14 mouse cellular contexts compared by ENCODE assay signal in the genomic region with DNA sequence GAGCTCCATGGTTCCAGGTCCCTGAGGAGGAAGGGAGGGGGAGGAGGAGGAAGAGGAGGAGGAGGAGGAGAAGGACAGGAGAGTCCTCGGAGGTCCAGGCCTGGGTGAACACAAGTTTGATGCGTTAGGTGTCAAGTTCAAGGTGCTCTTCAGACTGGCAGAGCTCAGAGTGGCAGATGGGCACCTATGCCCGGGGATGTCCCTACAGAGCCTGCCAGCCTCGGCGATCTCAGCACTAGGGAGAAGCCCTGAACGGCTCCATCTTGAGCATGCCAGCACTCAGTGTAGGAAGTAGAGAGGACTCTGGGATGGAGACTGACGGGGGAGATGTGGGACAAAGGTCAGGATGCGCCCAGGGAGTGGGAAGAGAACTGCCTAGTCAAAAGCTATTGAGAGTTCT. TPM values are rescaled to one million over a fixed set of nuclear protein-coding genes. Genes with fewer than 3 reads are reported as not detected.
DNase-seq lines count a peak whose midpoint lies in the region; ATAC-seq and TF ChIP-seq lines count a peak whose summit lies in the region.
"Had no signal": no experiment of that assay in that cellular context is flagged by ENCODE, and none has a peak within 500 bp of the region (broad histone marks: within the 10 kb centered on the region; RNA-seq: fewer than 3 reads in every experiment).

No protein-coding gene starts in this region.

- H3K27me3 ChIP-seq in heart, embryonic 11.5 days (ENCODE audit: control insufficient read depth, insufficient read depth, low read length), result no peaks in the 10 kb centered on the region
- no peaks in the 10 kb centered on the region for H3K27me3 ChIP-seq in liver, embryonic 11.5 days (replicated peaks; ENCODE audit: control insufficient read depth, insufficient read depth, low read length)
- no peaks in the 10 kb centered on the region for H3K27me3 ChIP-seq in liver, postnatal 0 days (ENCODE audit: insufficient read depth, low read length)
- no peaks in the 10 kb centered on the region for H3K27me3 ChIP-seq in embryonic facial prominence, embryonic 12.5 days
- H3K27me3 ChIP-seq in neural tube, embryonic 15.5 days (replicated peaks), result no peaks in the 10 kb centered on the region
- H3K27me3 ChIP-seq: forebrain, embryonic 15.5 days; heart, embryonic 15.5 days; lung, embryonic 15.5 days had no signal

- H3K9me3 ChIP-seq in heart, embryonic 11.5 days (replicated peaks; ENCODE audit: control insufficient read depth, low read length), result no peaks in the 10 kb centered on the region
- no peaks in the 10 kb centered on the region for H3K9me3 ChIP-seq in liver, embryonic 11.5 days (ENCODE audit: control insufficient read depth, low read length)
- no peaks in the 10 kb centered on the region for H3K9me3 ChIP-seq in liver, postnatal 0 days (ENCODE audit: low read length)
- H3K9me3 ChIP-seq in embryonic facial prominence, embryonic 12.5 days, result no peaks in the 10 kb centered on the region
- no peaks in the 10 kb centered on the region for H3K9me3 ChIP-seq in neural tube, embryonic 15.5 days (replicated peaks)
- H3K9me3 ChIP-seq: forebrain, embryonic 15.5 days; heart, embryonic 15.5 days; lung, embryonic 15.5 days; midbrain, embryonic 10.5 days had no signal

- H3K4me3 ChIP-seq in heart, embryonic 11.5 days (ENCODE audit: low read depth, low read length), result no peak overlapping the region
- no peak overlapping the region for H3K4me3 ChIP-seq in liver, embryonic 11.5 days (ENCODE audit: low read depth, low read length)
- no peak overlapping the region for H3K4me3 ChIP-seq in liver, postnatal 0 days (ENCODE audit: low read depth, low read length)
- no peak overlapping the region for H3K4me3 ChIP-seq in embryonic facial prominence, embryonic 12.5 days
- H3K4me3 ChIP-seq in neural tube, embryonic 15.5 days (replicated peaks), result no peak overlapping the region
- H3K4me3 ChIP-seq: forebrain, embryonic 15.5 days; heart, embryonic 15.5 days; lung, embryonic 15.5 days had no signal

- no peak for TF ChIP-seq EP300 in liver, postnatal 0 days (IDR thresholded peaks at IDR 0.05; ENCODE audit: low read depth)

- no peak overlapping the region for H3K9ac ChIP-seq in heart, embryonic 11.5 days (ENCODE audit: low read depth, low read length)
- H3K9ac ChIP-seq in liver, embryonic 11.5 days (ENCODE audit: low read depth, low read length), result no peak overlapping the region
- no peak overlapping the region for H3K9ac ChIP-seq in liver, postnatal 0 days (replicated peaks)
- 0 out of 2 replicates have a peak overlapping the region, but pooled peaks have one; percentile 24 for H3K9ac ChIP-seq in embryonic facial prominence, embryonic 12.5 days
- H3K9ac ChIP-seq in neural tube, embryonic 15.5 days (replicated peaks), result no peak overlapping the region
- H3K9ac ChIP-seq: forebrain, embryonic 15.5 days; heart, embryonic 15.5 days; lung, embryonic 15.5 days had no signal

- H3K36me3 ChIP-seq in heart, embryonic 11.5 days (ENCODE audit: control insufficient read depth, insufficient read depth, low read length), result peaks cover 10% of the 10 kb centered on the region
- H3K36me3 ChIP-seq in liver, embryonic 11.5 days (ENCODE audit: control insufficient read depth, insufficient read depth, low read length), result peaks cover 14% of the 10 kb centered on the region
- H3K36me3 ChIP-seq in liver, postnatal 0 days (replicated peaks; ENCODE audit: insufficient read depth, low read length), result peaks cover 9% of the 10 kb centered on the region
- peaks cover 38% of the 10 kb centered on the region for H3K36me3 ChIP-seq in embryonic facial prominence, embryonic 12.5 days
- peaks cover 33% of the 10 kb centered on the region for H3K36me3 ChIP-seq in neural tube, embryonic 15.5 days

- no peak for DNase-seq in heart, adult 8-10 months (ENCODE audit: low spot score)
- DNase-seq in liver, embryonic 11.5 days (ENCODE audit: low spot score), result no peak
- no peak for DNase-seq in liver, postnatal 0 days
- DNase-seq in right cerebral cortex, postnatal 25 days, result no peak
- DNase-seq: thymus, postnatal 25 days had no signal

- H3K4me2 ChIP-seq in heart, embryonic 11.5 days, result peak overlapping the region; percentile 8; the same call in 1 of the 2 replicates
- H3K4me2 ChIP-seq in liver, embryonic 11.5 days, result 0 out of 2 replicates have a peak overlapping the region, but pooled peaks have one; percentile 13
- no peak overlapping the region for H3K4me2 ChIP-seq in liver, postnatal 0 days (ENCODE audit: low read depth, low read length)
- H3K4me2 ChIP-seq in embryonic facial prominence, embryonic 12.5 days (replicated peaks), result no peak overlapping the region
- peak overlapping the region; percentile 6; the same call in 1 of the 2 replicates for H3K4me2 ChIP-seq in neural tube, embryonic 15.5 days
- H3K4me2 ChIP-seq: heart, embryonic 15.5 days; lung, embryonic 15.5 days had no signal

- 53% methylated on average over 8 of the region's 8 CpGs for WGBS in heart, embryonic 11.5 days (ENCODE audit: insufficient replicate concordance)
- 69% methylated on average over 8 of the region's 8 CpGs for WGBS in liver, embryonic 11.5 days
- 67% methylated on average over 8 of the region's 8 CpGs for WGBS in liver, postnatal 0 days (ENCODE audit: insufficient replicate concordance)
- WGBS in embryonic facial prominence, embryonic 12.5 days, result 73% methylated on average over 8 of the region's 8 CpGs
- WGBS in neural tube, embryonic 15.5 days, result 63% methylated on average over 8 of the region's 8 CpGs

- TF ChIP-seq CTCF in liver, postnatal 0 days (IDR thresholded peaks at IDR 0.05; ENCODE audit: low read depth), result no peak

- no peak overlapping the region for H3K27ac ChIP-seq in heart, embryonic 11.5 days (ENCODE audit: low read depth, low read length)
- H3K27ac ChIP-seq in liver, embryonic 11.5 days (ENCODE audit: low read depth, low read length), result no peak overlapping the region
- H3K27ac ChIP-seq in liver, postnatal 0 days (ENCODE audit: low read depth), result no peak overlapping the region
- no peak overlapping the region for H3K27ac ChIP-seq in embryonic facial prominence, embryonic 12.5 days
- no peak overlapping the region for H3K27ac ChIP-seq in neural tube, embryonic 15.5 days (replicated peaks)
- H3K27ac ChIP-seq: forebrain, embryonic 15.5 days; heart, embryonic 15.5 days; lung, embryonic 15.5 days; midbrain, embryonic 10.5 days had no signal

- H3K4me1 ChIP-seq in heart, embryonic 11.5 days (ENCODE audit: control insufficient read depth, insufficient read depth, low read length), result peaks cover 28% of the 10 kb centered on the region
- H3K4me1 ChIP-seq in liver, embryonic 11.5 days (replicated peaks; ENCODE audit: control insufficient read depth, insufficient read depth, low read length), result peaks cover 24% of the 10 kb centered on the region
- peaks cover 14% of the 10 kb centered on the region for H3K4me1 ChIP-seq in liver, postnatal 0 days (ENCODE audit: insufficient read depth)
- peaks cover 32% of the 10 kb centered on the region for H3K4me1 ChIP-seq in embryonic facial prominence, embryonic 12.5 days
- H3K4me1 ChIP-seq in neural tube, embryonic 15.5 days, result peaks cover 29% of the 10 kb centered on the region

- no peak for ATAC-seq in heart, embryonic 11.5 days (replicated peaks; ENCODE audit: insufficient number of reproducible peaks, low FRiP score, low TSS enrichment)
- ATAC-seq in liver, embryonic 11.5 days (replicated peaks; ENCODE audit: low FRiP score), result no peak
- no peak for ATAC-seq in liver, postnatal 0 days
- ATAC-seq in embryonic facial prominence, embryonic 12.5 days (ENCODE audit: insufficient number of reproducible peaks, insufficient read depth, low FRiP score, low TSS enrichment), result no peak
- no peak for ATAC-seq in neural tube, embryonic 15.5 days (ENCODE audit: low FRiP score)
- ATAC-seq: forebrain, embryonic 15.5 days had no signal

RNA-seq across cellular contexts. Expression of gene Thap3, which starts 2.1 kb away (rescaled TPM):
- polyA plus RNA-seq in heart, embryonic 11.5 days (2014; fragmentation: Nextera tagmentation; extraction: Ambion mirVana), result 18.9 and 19.7 TPM in 2 replicates
- 10 to 100 TPM; 12.4 to 15.8 (median 13.6) TPM for total RNA-seq in heart, adult 8-10 months (2022)
- 14.3 and 14.5 TPM in 2 replicates for polyA plus RNA-seq in liver, embryonic 11.5 days (2014; fragmentation: Nextera tagmentation; extraction: Ambion mirVana)
- 5.7 and 6.8 TPM in 2 replicates for polyA plus RNA-seq in liver, postnatal 0 days (2015; fragmentation: Nextera tagmentation; extraction: Ambion mirVana)
- 45.2 and 45.6 TPM in 2 replicates for polyA plus RNA-seq in embryonic facial prominence, embryonic 12.5 days (2016; fragmentation: Nextera tagmentation; extraction: Ambion mirVana)
- 37.8 and 38.3 TPM in 2 replicates for polyA plus RNA-seq in neural tube, embryonic 15.5 days (2015; fragmentation: Nextera tagmentation; extraction: Ambion mirVana)

RNA-seq across cellular contexts. Expression of gene Phf13, which starts 9.4 kb away (rescaled TPM):
- 14.3 and 21.7 TPM in 2 replicates for polyA plus RNA-seq in heart, embryonic 11.5 days (2014; fragmentation: Nextera tagmentation; extraction: Ambion mirVana)
- 1 to 10 TPM; 4.6 to 5.7 (median 5.1) TPM for total RNA-seq in heart, adult 8-10 months (2022)
- polyA plus RNA-seq in liver, embryonic 11.5 days (2014; fragmentation: Nextera tagmentation; extraction: Ambion mirVana), result 15.5 and 16.5 TPM in 2 replicates
- 3.6 and 4.1 TPM in 2 replicates for polyA plus RNA-seq in liver, postnatal 0 days (2015; fragmentation: Nextera tagmentation; extraction: Ambion mirVana)
- polyA plus RNA-seq in embryonic facial prominence, embryonic 12.5 days (2016; fragmentation: Nextera tagmentation; extraction: Ambion mirVana), result 42.2 and 44.3 TPM in 2 replicates
- 21.3 TPM in 2 replicates for polyA plus RNA-seq in neural tube, embryonic 15.5 days (2015; fragmentation: Nextera tagmentation; extraction: Ambion mirVana)

RNA-seq across cellular contexts. Expression of gene Klhl21, which starts 22.0 kb away (rescaled TPM):
- polyA plus RNA-seq in heart, embryonic 11.5 days (2014; fragmentation: Nextera tagmentation; extraction: Ambion mirVana), result 11.4 and 17.8 TPM in 2 replicates
- total RNA-seq in heart, adult 8-10 months (2022), result 100 to 1,000 TPM in 1 of 4 experiments, 10 to 100 TPM in 3; 87.7 to 109 (median 93.7) TPM
- 9.1 and 9.4 TPM in 2 replicates for polyA plus RNA-seq in liver, embryonic 11.5 days (2014; fragmentation: Nextera tagmentation; extraction: Ambion mirVana)
- 4.2 TPM in 2 replicates for polyA plus RNA-seq in liver, postnatal 0 days (2015; fragmentation: Nextera tagmentation; extraction: Ambion mirVana)
- polyA plus RNA-seq in embryonic facial prominence, embryonic 12.5 days (2016; fragmentation: Nextera tagmentation; extraction: Ambion mirVana), result 13.0 and 13.5 TPM in 2 replicates
- 5.7 and 7.8 TPM in 2 replicates for polyA plus RNA-seq in neural tube, embryonic 15.5 days (2015; fragmentation: Nextera tagmentation; extraction: Ambion mirVana)

RNA-seq across cellular contexts. Expression of gene Zbtb48, which starts 40.8 kb away (rescaled TPM):
- polyA plus RNA-seq in heart, embryonic 11.5 days (2014; fragmentation: Nextera tagmentation; extraction: Ambion mirVana), result 11.8 and 12.2 TPM in 2 replicates
- 1 to 10 TPM; 3.8 to 5.7 (median 5.0) TPM for total RNA-seq in heart, adult 8-10 months (2022)
- polyA plus RNA-seq in liver, embryonic 11.5 days (2014; fragmentation: Nextera tagmentation; extraction: Ambion mirVana), result 17.0 and 17.8 TPM in 2 replicates
- 7.4 and 8.5 TPM in 2 replicates for polyA plus RNA-seq in liver, postnatal 0 days (2015; fragmentation: Nextera tagmentation; extraction: Ambion mirVana)
- 25.3 and 30.2 TPM in 2 replicates for polyA plus RNA-seq in embryonic facial prominence, embryonic 12.5 days (2016; fragmentation: Nextera tagmentation; extraction: Ambion mirVana)
- polyA plus RNA-seq in neural tube, embryonic 15.5 days (2015; fragmentation: Nextera tagmentation; extraction: Ambion mirVana), result 15.9 and 16.4 TPM in 2 replicates

RNA-seq across cellular contexts. Expression of gene Tas1r1, which starts 51.7 kb away (rescaled TPM):
- 0.14 and 0.16 TPM in 2 replicates for polyA plus RNA-seq in heart, embryonic 11.5 days (2014; fragmentation: Nextera tagmentation; extraction: Ambion mirVana)
- total RNA-seq in heart, adult 8-10 months (2022), result not detected
- polyA plus RNA-seq in liver, embryonic 11.5 days (2014; fragmentation: Nextera tagmentation; extraction: Ambion mirVana), result 0.18 and 0.21 TPM in 2 replicates
- 0.07 TPM in 2 replicates for polyA plus RNA-seq in liver, postnatal 0 days (2015; fragmentation: Nextera tagmentation; extraction: Ambion mirVana)
- polyA plus RNA-seq in embryonic facial prominence, embryonic 12.5 days (2016; fragmentation: Nextera tagmentation; extraction: Ambion mirVana), result 1.0 and 1.1 TPM in 2 replicates
- 2.1 and 2.2 TPM in 2 replicates for polyA plus RNA-seq in neural tube, embryonic 15.5 days (2015; fragmentation: Nextera tagmentation; extraction: Ambion mirVana)
- polyA plus RNA-seq: CD4-positive, CD25-positive, alpha-beta regulatory T cell, adult 4 months; inflammation-experienced regulatory T-cells, adult 6 months had no signal

Comparison
In these comparisons a context has a peak if more than half of its experiments do, and no peak if none do; other contexts are left out.
1. H3K4me2 ChIP-seq: peak in heart, embryonic 11.5 days (single experiment), liver, embryonic 11.5 days (single experiment) and neural tube, embryonic 15.5 days (single experiment); none in liver, postnatal 0 days (single experiment) and embryonic facial prominence, embryonic 12.5 days (single experiment).